Mouse (Mus musculus) retina, embryonic 14.5 days (tissue): Measurements from ENCODE around the gene Slf2.
A peak's percentile ranks its signal among the peaks of the same experiment; 100 is the strongest.

Experiments used
- DNase-seq: peaks from one replicate; pipeline ENCODE4 v3.0.0-alpha.2; 2015; ENCODE audit warnings: low spot score

Gene Slf2

GRCm38 (mm10) chr19:44984420-44984819 is 53.5 kb downstream of the Slf2 start:
- no peak for DNase-seq

- DNase-seq, result no peak
Measured at GRCm38 (mm10) chr19:44985159-44985988, 54.4 kb downstream of the Slf2 start.

GRCm38 (mm10) chr19:44987004-44987403 is 56.1 kb downstream of the Slf2 start:
- no peak for DNase-seq

- no peak for DNase-seq
Measured at GRCm38 (mm10) chr19:44987851-44988250, 56.9 kb downstream of the Slf2 start.

DNA sequence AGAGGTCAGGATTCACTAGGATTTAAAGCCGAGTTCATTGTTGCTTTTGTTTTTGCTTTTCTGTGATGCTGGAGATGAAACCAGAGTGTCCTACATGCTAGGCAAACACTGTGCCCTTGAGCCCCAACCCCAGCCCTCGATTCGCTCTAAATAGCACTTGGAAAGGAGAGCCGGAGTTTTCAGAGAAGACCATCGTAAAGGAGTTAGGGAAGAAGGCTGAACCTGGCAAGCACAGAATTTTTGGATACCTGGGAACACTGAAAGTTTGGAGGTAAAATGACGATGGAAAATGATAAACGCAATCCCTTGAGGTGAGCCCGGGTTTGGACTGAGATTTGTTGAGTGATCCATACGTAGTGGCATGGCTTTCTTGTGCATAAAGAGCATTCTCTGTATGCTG is 57.4 kb downstream of the Slf2 start:
- DNase-seq, result no peak

DNA sequence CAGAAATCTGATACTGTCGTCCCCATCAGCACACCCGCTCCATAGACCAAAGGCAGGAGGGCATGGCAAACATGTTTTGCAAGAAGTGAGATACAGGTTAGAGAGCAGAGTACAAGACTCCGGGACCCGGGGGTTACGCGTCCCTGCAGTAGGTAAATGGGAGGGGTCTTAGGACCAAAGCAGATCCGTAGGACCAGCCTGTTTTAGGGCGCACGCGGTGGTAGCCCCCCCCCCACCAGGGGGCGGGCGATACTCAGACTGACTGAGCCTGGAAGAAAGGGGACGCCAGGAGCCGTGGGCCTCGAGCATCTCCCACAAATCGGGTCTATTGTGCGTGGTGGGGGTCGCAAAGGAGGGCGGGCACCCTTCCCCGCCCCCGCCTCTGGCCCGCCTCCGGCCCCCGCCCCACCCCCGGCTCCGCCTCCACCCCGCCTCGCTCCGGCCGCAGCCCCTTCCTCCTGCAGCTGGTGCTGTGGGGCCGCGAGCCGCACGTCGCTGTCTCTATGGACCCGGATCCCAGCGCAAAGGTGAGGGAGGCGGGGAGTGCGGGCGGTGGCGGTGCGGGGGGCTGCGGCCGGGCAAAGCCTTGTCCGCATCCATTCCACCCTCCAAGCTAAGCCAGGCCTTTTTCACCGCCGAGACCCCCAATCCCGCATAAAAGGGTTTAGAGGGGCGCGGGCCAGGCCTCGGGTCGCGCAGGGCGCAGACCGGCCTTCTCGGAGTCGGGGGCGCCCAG is 58.0 kb downstream of the Slf2 start, which contains the start of gene Sema4g:
TSS of gene Sema4g (plus strand) at position 271 of the 736 bp plus-strand sequence.
- DNase-seq, result peak; percentile 75

- peak; percentile 6 for DNase-seq
Measured at GRCm38 (mm10) chr19:44989567-44990495, 58.9 kb downstream of the Slf2 start.

DNA sequence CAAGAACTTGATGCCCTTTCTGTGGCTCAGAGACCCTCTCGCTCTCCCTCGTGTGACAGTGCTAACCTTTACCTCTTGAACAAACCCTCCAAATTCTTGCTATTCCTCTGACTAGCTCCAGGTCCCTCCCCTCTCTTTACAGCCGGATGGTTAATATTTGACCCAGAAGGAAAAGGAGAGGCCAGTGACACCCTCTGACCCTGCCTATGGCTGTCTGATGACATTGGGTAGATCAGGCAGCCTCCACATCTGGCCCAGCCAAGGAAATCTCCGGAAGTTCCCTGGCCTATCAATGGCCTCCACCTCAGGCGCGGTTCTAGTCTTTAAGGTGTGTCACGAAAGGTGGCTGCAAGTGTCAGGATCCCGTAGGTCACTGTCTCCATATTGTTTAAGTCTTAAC is 60.1 kb downstream of the Slf2 start:
- no peak for DNase-seq

- DNase-seq, result no peak
Measured at GRCm38 (mm10) chr19:44992246-44992645, 61.3 kb downstream of the Slf2 start.

GRCm38 (mm10) chr19:44992712-44993111 is 61.8 kb downstream of the Slf2 start:
- DNase-seq, result no peak

DNA sequence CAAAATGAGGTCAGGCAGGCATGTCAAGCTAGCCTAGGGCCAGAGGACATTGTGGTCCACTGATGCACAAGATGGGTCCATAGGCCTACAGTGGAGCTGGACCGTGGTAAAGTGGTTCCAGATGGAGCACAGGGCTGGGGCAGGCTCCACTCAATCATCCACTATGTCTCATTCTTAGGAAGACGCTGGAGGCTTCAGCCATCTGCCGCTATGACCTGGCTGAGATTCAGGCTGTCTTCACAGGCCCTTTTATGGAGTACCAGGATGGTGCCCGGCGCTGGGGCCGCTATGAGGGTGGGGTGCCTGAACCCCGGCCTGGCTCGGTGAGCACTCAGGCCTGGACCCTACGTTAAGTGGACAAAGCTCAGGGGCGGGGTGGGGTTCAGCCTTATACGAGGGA is 66.8 kb downstream of the Slf2 start:
- DNase-seq, result no peak

DNA sequence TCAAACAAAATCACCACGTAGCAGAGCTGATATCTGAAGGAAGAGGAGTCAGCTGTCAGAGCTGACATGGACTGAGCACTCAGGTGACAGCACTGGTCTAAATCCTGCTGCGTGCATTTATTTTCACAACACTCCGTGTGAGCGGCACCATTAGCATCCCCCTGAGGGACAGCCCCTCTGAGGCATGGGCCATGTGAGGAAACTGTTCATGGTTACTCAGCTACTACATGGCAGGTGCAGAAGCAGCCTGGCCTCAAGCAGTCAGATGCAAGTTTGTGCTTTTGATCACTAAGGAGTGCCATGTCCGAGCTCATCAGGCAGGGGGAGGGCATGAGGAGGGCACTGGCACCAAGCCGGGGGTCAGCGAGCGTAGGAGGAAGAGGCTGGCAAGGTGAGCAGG is 68.7 kb downstream of the Slf2 start:
- no peak for DNase-seq

- DNase-seq, result no peak
Measured at GRCm38 (mm10) chr19:45002301-45002700, 71.3 kb downstream of the Slf2 start.

DNA sequence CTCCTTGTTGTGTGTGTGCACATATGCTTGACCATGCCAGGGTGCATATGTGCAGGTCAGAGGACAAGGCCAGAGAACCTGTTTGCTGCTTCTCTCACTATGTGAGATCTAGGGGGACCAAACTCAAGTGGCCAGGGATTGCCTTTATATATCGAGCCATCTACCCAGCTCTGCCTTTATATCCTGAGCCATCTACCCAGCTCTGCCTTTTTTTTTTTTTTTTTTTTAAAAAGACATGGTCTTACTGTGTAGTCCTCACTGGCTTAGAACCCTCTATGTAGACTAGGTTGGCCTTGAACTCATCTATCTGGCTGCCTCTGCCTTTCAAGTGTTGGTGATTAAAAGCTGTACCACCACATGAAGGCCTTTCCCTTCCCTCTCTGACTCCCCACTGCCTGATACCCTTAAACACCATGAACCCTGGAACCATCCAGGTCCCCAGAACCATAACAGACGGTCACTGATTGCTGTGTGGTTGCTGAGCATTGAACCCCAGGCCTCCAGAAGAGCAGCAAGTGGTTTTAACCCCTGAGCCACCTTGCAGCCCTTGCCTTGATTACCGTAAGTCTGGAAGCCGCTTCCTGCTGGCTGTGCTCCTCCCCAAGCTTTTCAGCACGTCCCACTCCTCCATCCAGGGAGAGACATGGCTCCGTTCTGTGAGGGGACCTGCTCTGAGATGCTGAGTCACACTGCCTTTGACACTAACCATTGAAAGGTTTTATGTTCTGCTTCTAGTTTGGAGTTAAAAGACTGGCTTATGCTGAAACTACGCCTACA is 73.0 kb downstream of the Slf2 start:
- DNase-seq, result no peak

GRCm38 (mm10) chr19:45005444-45005843 is 74.5 kb downstream of the Slf2 start, which contains the start of gene Twnk:
TSS of gene Twnk (plus strand) at chr19:45005663.
- DNase-seq, result no peak

- DNase-seq, result peak; percentile 96
Measured at GRCm38 (mm10) chr19:45005957-45006712, 75.2 kb downstream of the Slf2 start, which contains the start of gene Mrpl43. TSS of gene Mrpl43 (minus strand) at chr19:45006442.

- DNase-seq, result no peak
Measured at GRCm38 (mm10) chr19:45007021-45007420, 76.1 kb downstream of the Slf2 start.

GRCm38 (mm10) chr19:45007425-45008191 is 76.7 kb downstream of the Slf2 start:
- no peak for DNase-seq

- DNase-seq, result no peak
Measured at GRCm38 (mm10) chr19:45010646-45011045, 79.7 kb downstream of the Slf2 start.

GRCm38 (mm10) chr19:45012219-45012618 is 81.3 kb downstream of the Slf2 start:
- no peak for DNase-seq
